Mouse (Mus musculus): Measurements from ENCODE around the gene Dpy19l3.

The Dpy19l3 gene

DNA sequence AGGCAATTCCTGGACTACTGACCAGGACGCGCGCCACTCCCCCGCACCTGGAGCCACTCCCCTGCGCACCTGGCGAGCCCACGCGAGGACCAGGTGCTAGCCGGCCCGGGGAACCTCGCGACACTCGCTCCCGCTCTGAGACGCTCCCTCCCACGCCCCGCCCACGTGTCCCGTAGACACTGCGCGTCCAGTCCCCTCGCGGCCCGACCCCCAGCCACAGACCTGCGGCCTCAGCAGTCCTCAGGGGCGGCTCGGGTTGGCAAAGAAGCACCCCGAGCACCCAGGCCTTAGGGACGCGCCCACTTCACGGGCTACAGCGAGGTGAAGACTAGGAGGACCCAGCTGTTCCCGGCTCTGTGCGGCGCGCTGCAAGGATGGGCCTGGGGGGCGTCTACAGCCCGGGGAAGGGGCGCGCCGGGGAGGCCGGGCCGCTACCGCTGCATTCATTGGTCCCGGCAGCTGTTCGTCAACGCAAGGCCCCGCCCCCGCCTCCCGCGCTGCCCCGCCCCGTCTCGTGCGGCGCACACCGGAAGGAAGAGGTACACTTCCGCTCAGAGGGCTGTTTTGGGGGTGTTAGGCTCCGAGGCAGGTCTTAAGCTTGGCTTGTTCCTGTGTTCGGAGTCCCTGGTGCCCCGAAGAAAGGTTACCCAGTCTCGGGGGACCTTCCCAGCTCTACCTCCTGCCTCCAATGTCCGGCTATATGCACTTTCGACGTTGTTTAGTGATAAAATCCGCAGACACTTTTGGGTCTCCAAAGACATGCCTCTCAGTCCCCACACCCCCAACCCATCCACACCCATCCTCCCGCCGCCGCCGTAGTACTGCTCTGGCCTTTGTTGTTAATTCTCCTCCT is at the start of gene Dpy19l3:
Gene Dpy19l3 (minus strand): TSS at position 422 of the 853 bp plus-strand sequence.
- peak; percentile 92 for DNase-seq (ENCODE audit: low read depth)

GRCm38 (mm10) chr7:35802906-35803595 is 48.8 kb upstream of the Dpy19l3 start, which contains the start of gene Zfp507:
Gene Zfp507, minus strand, starts transcription at chr7:35803003.
- peak; percentile 91 for DNase-seq (ENCODE audit: low read depth)

- no peak for DNase-seq (ENCODE audit: low read depth)
Measured at GRCm38 (mm10) chr7:35802201-35802905, 48.1 kb upstream of the Dpy19l3 start.

- DNase-seq (ENCODE audit: low read depth), result no peak
Measured at GRCm38 (mm10) chr7:35796123-35796522, 41.9 kb upstream of the Dpy19l3 start.

DNA sequence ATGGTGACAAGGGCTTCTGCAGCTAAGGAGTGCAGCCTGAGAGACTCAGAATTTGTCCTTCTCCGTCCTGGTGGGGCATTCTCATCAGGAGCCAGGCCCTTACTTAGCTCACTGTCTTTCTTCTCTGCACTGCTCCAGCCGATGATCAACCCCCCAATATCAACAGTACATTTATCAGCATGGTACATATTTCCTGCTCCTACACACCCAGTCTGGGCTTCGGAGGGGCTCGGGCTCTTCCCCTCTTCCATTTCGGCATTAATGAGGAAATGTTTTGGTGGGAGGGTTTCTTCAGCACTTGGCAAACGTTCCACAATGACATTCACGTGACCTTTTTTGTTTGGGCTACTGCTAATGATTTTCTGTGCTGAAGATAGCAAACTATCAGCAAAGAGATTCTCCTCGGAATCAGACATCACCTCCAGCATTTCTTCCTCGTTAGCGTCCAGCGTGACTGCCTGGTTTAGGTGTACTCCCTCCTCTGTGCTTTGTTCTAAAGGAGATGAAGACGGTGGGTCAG is 40.0 kb upstream of the Dpy19l3 start:
- DNase-seq (ENCODE audit: low read depth), result no peak

DNA sequence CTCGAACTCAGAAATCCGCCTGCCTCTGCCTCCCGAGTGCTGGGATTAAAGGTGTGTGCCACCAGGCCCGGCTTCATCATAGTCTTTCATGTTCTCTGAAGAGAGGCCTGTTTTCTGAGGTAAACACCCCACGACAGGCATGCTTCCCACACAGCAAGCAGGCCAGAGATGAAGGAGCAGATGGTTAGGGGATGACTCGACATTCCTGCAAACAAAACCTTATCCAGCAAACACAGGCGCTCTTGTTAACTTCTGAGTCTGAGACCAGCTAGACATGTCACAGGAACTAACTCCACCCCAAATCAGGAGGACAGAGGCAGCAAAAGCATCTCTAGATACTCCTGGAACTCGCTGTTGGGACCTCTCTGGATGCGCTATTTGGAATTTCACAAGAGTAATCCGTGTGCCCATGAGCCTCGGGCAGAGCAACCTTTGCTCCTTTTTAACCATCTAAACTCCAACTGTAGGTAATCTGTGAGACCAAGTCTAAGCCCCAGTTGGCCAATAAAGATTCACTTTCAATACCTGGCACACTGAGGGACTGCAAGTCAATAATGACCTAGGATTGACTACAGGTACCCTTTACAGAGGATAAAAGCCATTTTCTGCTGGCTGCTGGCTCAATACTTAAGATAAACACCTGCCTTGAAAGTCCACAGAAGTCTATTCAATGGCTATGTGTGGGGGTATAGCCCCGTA is 38.0 kb upstream of the Dpy19l3 start:
- no peak for DNase-seq (ENCODE audit: low read depth)

DNA sequence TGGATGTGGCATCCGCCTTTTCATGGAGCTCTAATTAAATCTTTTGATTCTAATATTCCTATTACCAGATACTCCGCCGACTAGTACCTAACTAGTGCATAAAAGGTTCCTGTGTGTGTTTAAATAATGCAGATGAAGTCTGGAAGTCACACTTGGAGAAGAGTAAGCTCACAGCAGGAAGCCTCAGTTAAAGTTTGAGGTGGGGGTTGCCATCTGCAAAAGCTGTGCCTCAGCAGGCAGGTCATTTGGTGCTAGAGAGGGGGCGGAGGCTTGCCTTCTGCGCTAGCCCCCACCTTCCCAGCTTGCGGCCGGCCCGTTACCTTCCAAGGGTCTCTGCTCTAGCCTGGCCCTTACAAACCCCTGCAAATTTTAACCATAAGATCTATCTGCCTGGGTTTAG is 36.7 kb upstream of the Dpy19l3 start:
- DNase-seq (ENCODE audit: low read depth), result no peak

GRCm38 (mm10) chr7:35790201-35790600 is 35.9 kb upstream of the Dpy19l3 start:
- no peak for DNase-seq (ENCODE audit: low read depth)

- DNase-seq (ENCODE audit: low read depth), result no peak
Measured at GRCm38 (mm10) chr7:35785579-35785978, 31.3 kb upstream of the Dpy19l3 start.

GRCm38 (mm10) chr7:35782252-35782651 is 28.0 kb upstream of the Dpy19l3 start:
- no peak for DNase-seq (ENCODE audit: low read depth)

DNA sequence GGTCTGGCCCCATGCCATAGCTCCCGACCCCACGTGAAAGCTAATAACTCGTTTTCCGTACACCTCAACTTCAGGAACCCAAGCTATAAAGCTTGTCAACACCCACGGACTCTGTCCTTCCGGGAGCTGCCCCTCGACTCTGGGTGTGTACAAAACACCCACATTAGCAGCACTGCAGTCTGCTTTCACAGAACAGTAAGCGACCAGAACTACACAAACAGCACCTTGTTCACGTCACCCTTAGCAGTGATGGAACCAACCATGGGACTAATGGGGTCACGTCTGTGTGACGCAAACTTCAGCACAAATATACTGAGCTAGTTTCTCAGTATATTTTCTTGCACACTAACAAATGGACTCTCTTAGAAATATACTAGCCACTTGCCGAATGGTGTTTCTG is 19.9 kb upstream of the Dpy19l3 start:
- DNase-seq (ENCODE audit: low read depth), result no peak

DNA sequence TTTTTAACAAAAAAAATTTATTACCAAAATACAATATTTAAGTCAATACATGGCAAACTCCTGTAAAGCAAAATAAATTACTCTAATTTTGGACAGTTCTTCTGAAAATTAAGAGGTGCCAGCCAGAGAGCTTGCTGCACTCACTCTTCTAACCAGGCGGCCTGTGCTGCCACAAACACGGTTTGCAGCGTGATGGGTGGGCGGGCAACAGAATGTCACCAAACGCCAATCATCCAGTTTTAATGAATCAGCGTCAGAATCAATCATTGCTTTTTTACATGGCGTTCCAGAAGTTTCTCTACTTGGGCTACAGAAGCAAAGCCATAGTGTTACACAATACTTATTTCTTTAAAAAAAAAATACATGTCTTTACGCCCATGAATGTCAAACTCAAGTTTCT is 18.1 kb upstream of the Dpy19l3 start:
- DNase-seq (ENCODE audit: low read depth), result no peak

- no peak for DNase-seq (ENCODE audit: low read depth)
Measured at GRCm38 (mm10) chr7:35771106-35771505, 16.9 kb upstream of the Dpy19l3 start.

DNA sequence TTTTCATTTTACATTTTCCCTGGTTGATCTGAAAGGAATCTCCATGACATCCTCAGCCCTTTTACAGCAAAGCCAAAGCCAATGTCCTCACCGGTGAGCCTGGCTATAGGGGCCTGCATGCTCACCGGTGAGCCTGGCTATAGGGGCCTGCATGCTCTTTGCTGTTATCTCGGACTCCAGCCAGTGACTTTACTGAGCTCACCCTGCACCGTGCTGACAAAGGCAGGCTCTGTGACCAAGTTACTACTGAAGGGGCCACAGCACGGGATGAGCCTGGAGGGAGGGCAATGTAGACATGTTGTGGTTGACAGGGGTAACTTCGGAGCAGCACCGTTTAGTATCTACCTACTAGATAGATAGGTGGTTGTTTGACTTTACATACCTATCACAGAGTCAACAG is 15.9 kb upstream of the Dpy19l3 start:
- no peak for DNase-seq (ENCODE audit: low read depth)

GRCm38 (mm10) chr7:35764461-35764860 is 10.2 kb upstream of the Dpy19l3 start:
- DNase-seq (ENCODE audit: low read depth), result no peak

GRCm38 (mm10) chr7:35761801-35762200 is 7.5 kb upstream of the Dpy19l3 start:
- no peak for DNase-seq (ENCODE audit: low read depth)

DNA sequence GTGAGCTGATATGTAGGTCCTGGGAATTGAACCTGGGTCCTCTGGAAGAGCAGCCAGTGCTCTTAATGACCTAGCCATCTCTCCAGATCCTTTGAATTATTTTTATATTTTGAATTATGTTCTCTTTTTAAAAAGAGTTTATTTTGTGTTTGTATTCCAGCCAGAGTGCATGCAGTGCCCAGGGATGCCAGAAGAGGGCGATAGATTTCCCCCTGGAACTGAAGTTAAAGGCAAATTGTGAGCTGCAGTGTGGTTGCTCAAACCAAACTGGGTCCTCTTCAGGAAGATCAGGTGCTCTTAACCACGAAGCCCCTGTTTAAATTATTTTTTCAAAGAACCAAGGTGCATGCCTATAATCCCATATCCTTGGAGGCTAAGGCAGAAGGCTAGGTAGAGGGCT is 5.3 kb upstream of the Dpy19l3 start:
- DNase-seq (ENCODE audit: low read depth), result peak; percentile 50

- peak; percentile 63 for DNase-seq (ENCODE audit: low read depth)
Measured at GRCm38 (mm10) chr7:35756510-35757440, 2.5 kb upstream of the Dpy19l3 start.

- DNase-seq (ENCODE audit: low read depth), result no peak
Measured at GRCm38 (mm10) chr7:35754886-35755168, 573 bp upstream of the Dpy19l3 start.

- DNase-seq (ENCODE audit: low read depth), result no peak
Measured at GRCm38 (mm10) chr7:35753319-35754032, 778 bp downstream of the Dpy19l3 start.

Data from naive thymus-derived CD4-positive, alpha-beta T cell, adult 2 months (primary cell).